Mouse (Mus musculus) spleen, adult 2 months (tissue): Measurements from ENCODE around the gene Asxl2. TPM values are rescaled to one million over a fixed set of nuclear protein-coding genes. Genes with fewer than 3 reads are reported as not detected.

ENCODE experiments used
- DNase-seq, 2 experiments: peaks; one replicate each; pipeline versions ENCODE4 v3.0.0 to v3.0.0-alpha.2; 2012 to 2021; ENCODE audit warnings: low spot score in 2 of 2, low read depth in 1 of 2
- H3K27ac ChIP-seq: fragments of 200-500 bp; 2 replicates; pipeline ENCODE4 v1.5.1; 2012; ENCODE audit warnings: low read length, inconsistent platforms; ENCODE audit not compliant: insufficient read depth
- H3K27me3 ChIP-seq: fragments of 200-500 bp; 2 replicates; pipeline ENCODE4 v1.6.1; 2012; ENCODE audit warnings: mild to moderate bottlenecking, moderate library complexity, low read length, inconsistent platforms; ENCODE audit not compliant: control insufficient read depth, insufficient read depth
- H3K36me3 ChIP-seq: fragments of 200-500 bp; 2 replicates; pipeline ENCODE4 v1.6.1; 2012; ENCODE audit warnings: mild to moderate bottlenecking, low read length, inconsistent platforms; ENCODE audit not compliant: control insufficient read depth, insufficient read depth
- H3K4me1 ChIP-seq: fragments of 200-500 bp; 2 replicates; pipeline ENCODE4 v1.6.1; 2011; ENCODE audit warnings: inconsistent platforms; ENCODE audit not compliant: control insufficient read depth, insufficient read depth, insufficient read length
- H3K4me3 ChIP-seq: fragments of 200-500 bp; 2 replicates; pipeline ENCODE4 v1.5.1; 2011; ENCODE audit warnings: mild to moderate bottlenecking, inconsistent platforms; ENCODE audit not compliant: insufficient read depth, insufficient read length; ENCODE audit errors: extremely low read depth
- CTCF ChIP-seq: fragments of 200-500 bp; IDR thresholded peaks from 2 replicates; pipeline ENCODE4 v1.5.1; 2011; ENCODE audit warnings: mild to moderate bottlenecking, inconsistent platforms; ENCODE audit not compliant: insufficient read depth, insufficient read length, insufficient replicate concordance; ENCODE audit errors: extremely low read depth
- POLR2A ChIP-seq: fragments of 200-500 bp; IDR thresholded peaks from 2 replicates; pipeline ENCODE4 v1.6.1; 2011; ENCODE audit warnings: low read depth, low read length, inconsistent platforms
- WGBS: fragments of 180-500 bp; shearing (Covaris S2); methylation state at CpG from one replicate; pipeline ENCODE4 v1.1.7; 2018; 5-methylcytosine and 5-hydroxymethylcytosine counted together
- polyA plus RNA-seq: library from polyadenylated mRNA; depleted of rRNA; stranded (reverse); fragments of >200 nt; gene quantifications from 2 replicates; pipeline ENCODE4 v1.2.3, GENCODE M21; 2012; rRNA removed

The Asxl2 gene
- polyA plus RNA-seq, 1 experiment, result 7.1 TPM

DNA sequence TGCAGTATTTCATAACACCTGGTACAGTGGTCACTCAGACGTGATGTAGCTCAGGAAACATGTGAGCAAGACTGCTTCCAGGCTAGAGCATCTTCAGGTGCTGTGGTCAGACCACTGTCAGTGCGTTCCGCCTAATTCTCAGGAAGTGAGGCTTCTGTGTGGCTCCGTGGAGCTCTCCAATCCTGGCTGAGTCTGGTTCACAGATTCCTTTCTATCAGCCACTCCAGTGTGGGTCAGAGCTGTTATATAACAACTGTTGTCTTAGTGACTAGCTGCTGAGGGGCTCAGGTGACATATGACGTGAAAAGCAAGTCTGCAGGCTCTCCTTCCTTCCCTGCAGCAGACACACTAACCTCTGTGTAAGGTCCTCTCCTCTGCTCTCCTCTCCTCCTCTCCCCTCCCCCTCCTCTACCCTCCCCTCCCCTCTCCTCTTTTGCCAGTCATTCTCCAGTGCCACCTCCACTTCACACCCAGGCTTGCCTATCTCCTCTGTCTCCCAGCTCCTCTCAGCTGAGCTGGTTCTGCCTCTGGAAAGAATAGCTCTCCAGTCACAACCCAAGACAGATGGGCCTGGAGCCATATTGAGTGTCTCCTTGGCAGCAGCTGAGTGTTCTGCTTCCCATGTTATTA is 122.0 kb downstream of the Asxl2 start:
- 25% methylated on average over 5 of the region's 5 CpGs for WGBS
- Histone ChIP-seq H3K4me1 (peaks cover 3% of the 10 kb centered on the region; the same call in 1 of the 2 replicates), H3K4me3 (no peak overlapping the region), H3K27ac (no peak overlapping the region), H3K36me3 (no peaks in the 10 kb centered on the region), H3K27me3 (no peaks in the 10 kb centered on the region)
- DNase-seq, result peak in 1 of 2 experiments; percentile 11
- no peak for TF ChIP-seq POLR2A
- no peak for TF ChIP-seq CTCF

DNA sequence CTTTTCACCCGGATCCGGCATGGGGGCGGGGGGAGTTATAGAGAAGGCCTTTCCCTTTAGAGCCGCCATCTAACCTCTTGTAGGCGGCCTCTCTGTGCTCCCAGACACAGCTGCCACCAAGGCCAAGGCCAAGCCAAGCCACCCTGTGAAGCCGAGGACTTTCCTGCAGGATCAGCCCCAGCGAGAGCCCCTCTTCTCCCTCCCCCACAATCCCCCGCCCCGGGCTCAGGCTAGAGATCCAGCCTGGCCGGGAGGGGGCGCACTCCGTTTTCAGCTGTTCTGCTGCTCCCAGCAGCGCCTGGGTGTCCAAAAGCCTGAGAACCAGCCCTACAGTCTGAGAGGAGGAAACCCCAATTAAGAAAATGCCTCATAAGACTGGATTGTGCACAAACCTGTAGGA is 123.6 kb downstream of the Asxl2 start:
- 66% methylated on average over 13 of the region's 13 CpGs for WGBS

More for the DNA sequence above, 123.6 kb downstream of the Asxl2 start:
- TF ChIP-seq POLR2A (no peak), CTCF (no peak)
- no peak for DNase-seq
- Histone ChIP-seq H3K4me3 (no peak overlapping the region), H3K27me3 (no peaks in the 10 kb centered on the region), H3K4me1 (peaks cover 3% of the 10 kb centered on the region; the same call in 1 of the 2 replicates), H3K36me3 (no peaks in the 10 kb centered on the region), H3K27ac (no peak overlapping the region)

Other genes starting within 250 kb of the Asxl2 start
- 18.2 and 22.3 TPM in 2 replicates for gene Rab10, start 116.9 kb upstream of the Asxl2 start, polyA plus RNA-seq
- 3.4 and 3.5 TPM in 2 replicates for gene Kif3c, start 61.7 kb upstream of the Asxl2 start, polyA plus RNA-seq
- 31.0 and 31.8 TPM in 2 replicates for gene Dtnb, start 145.5 kb downstream of the Asxl2 start, polyA plus RNA-seq